ENCODE assay signal across 35 mouse cellular contexts in the genomic region with DNA sequence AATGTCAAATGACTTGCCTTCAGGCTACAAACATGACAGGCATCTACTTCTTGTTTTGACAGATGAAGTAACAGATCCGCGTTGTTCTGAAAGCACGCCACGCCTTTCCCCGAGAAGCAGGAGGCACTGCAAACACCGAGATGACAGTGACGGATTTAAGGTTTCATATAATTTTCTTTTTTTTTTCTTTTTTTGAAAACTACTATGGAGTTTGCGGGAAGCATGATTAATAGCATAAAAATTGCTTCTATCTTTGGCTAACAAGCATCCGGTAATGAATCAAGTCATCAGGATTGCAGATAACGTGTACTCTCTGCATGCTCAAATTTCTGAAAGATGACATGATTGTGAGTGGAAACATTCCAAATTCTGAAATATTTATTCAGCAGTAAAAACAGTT. TPM values are rescaled to one million over a fixed set of nuclear protein-coding genes. Genes with fewer than 3 reads are reported as not detected.
DNase-seq lines count a peak whose midpoint lies in the region; ATAC-seq and TF ChIP-seq lines count a peak whose summit lies in the region.
"Had no signal": no experiment of that assay in that cellular context is flagged by ENCODE, and none has a peak within 500 bp of the region (broad histone marks: within the 10 kb centered on the region; RNA-seq: fewer than 3 reads in every experiment).

No protein-coding gene starts in this region.

- no peaks in the 10 kb centered on the region for H3K9me3 ChIP-seq in kidney, postnatal 0 days (replicated peaks; ENCODE audit: low read length)
- H3K9me3 ChIP-seq: embryonic facial prominence, embryonic 15.5 days; forebrain, embryonic 10.5 days; heart, embryonic 10.5 days; hindbrain, embryonic 15.5 days; limb, embryonic 15.5 days; midbrain, embryonic 10.5 days; stomach, embryonic 15.5 days had no signal

- intact Hi-C loops in heart, postnatal 10 days (cut with DNase I), result no loop called here

- no peaks in the 10 kb centered on the region for H3K4me1 ChIP-seq in kidney, postnatal 0 days (replicated peaks; ENCODE audit: insufficient read depth, low read length)
- H3K4me1 ChIP-seq: embryonic facial prominence, embryonic 15.5 days; forebrain, embryonic 10.5 days; heart, embryonic 10.5 days; hindbrain, embryonic 15.5 days; limb, embryonic 15.5 days; midbrain, embryonic 10.5 days; stomach, embryonic 15.5 days had no signal

- no peak overlapping the region for H3K27ac ChIP-seq in kidney, postnatal 0 days
- H3K27ac ChIP-seq: embryonic facial prominence, embryonic 15.5 days; forebrain, embryonic 10.5 days; heart, embryonic 10.5 days; hindbrain, embryonic 15.5 days; layer of hippocampus, adult 2 months; limb, embryonic 15.5 days; liver, embryonic 14.5 days; midbrain, embryonic 10.5 days; stomach, embryonic 15.5 days had no signal

- no peak overlapping the region for H3K4me3 ChIP-seq in kidney, postnatal 0 days (replicated peaks; ENCODE audit: low read depth, low read length)
- no peak overlapping the region for H3K4me3 ChIP-seq in myocyte
- H3K4me3 ChIP-seq: embryonic facial prominence, embryonic 15.5 days; forebrain, embryonic 10.5 days; heart, embryonic 10.5 days; hindbrain, embryonic 15.5 days; layer of hippocampus, adult 2 months; limb, embryonic 15.5 days; midbrain, embryonic 10.5 days; stomach, embryonic 15.5 days had no signal

- TF ChIP-seq POLR2A in myocyte (IDR thresholded peaks at IDR 0.05; ENCODE audit: insufficient read length, low read depth), result no peak

- ATAC-seq in kidney, postnatal 0 days (replicated peaks; ENCODE audit: low FRiP score, low read depth), result no peak
- ATAC-seq: midbrain, embryonic 16.5 days had no signal

- WGBS in kidney, postnatal 0 days, result 69% methylated on average over 10 of the region's 10 CpGs

- H3K9ac ChIP-seq in kidney, postnatal 0 days (ENCODE audit: low read depth, low read length), result no peak overlapping the region
- H3K9ac ChIP-seq: embryonic facial prominence, embryonic 15.5 days; hindbrain, embryonic 15.5 days; limb, embryonic 15.5 days; liver, embryonic 14.5 days; stomach, embryonic 15.5 days had no signal

- no peak overlapping the region for H3K4me2 ChIP-seq in kidney, postnatal 0 days (ENCODE audit: low read length)
- H3K4me2 ChIP-seq in myocyte (ENCODE audit: low read depth), result peak overlapping the region; percentile 59
- H3K4me2 ChIP-seq: embryonic facial prominence, embryonic 15.5 days; hindbrain, embryonic 15.5 days; limb, embryonic 15.5 days; stomach, embryonic 15.5 days had no signal

- peak; percentile 23 for DNase-seq in kidney, postnatal 0 days (ENCODE audit: low spot score)
- no peak for DNase-seq in kidney, adult 18-20 months
- peak; percentile 91 for DNase-seq in 3T3-L1 (ENCODE audit: low read depth, low spot score)
- peak; percentile 80 for DNase-seq in NIH3T3 (ENCODE audit: low read depth)
- DNase-seq in frontal cortex, postnatal 25 days (ENCODE audit: low spot score in 2 of 2), result no peak
- DNase-seq in heart, postnatal 10 days, result no peak
- DNase-seq: adrenal gland, adult 8-10 months; cerebellum, adult 8-10 months; cerebellum, postnatal 36 days; embryo, embryonic 11 days; gastrocnemius, postnatal 10 days; kidney, adult 9 months; kidney, postnatal 25 days; right cerebral cortex, adult 18-20 months; right cerebral cortex, postnatal 4 days; thymus, adult 18-20 months; thymus, postnatal 4 days had no signal

- TF ChIP-seq CTCF in kidney, postnatal 0 days (IDR thresholded peaks at IDR 0.05; ENCODE audit: low read depth), result no peak

- no peaks in the 10 kb centered on the region for H3K27me3 ChIP-seq in kidney, postnatal 0 days (ENCODE audit: insufficient read depth, low read length)
- no peaks in the 10 kb centered on the region for H3K27me3 ChIP-seq in myocyte (ENCODE audit: control insufficient read depth, insufficient read depth, insufficient read length)
- H3K27me3 ChIP-seq: embryonic facial prominence, embryonic 15.5 days; hindbrain, embryonic 15.5 days; limb, embryonic 15.5 days; stomach, embryonic 15.5 days had no signal

- H3ac ChIP-seq in myocyte (ENCODE audit: control insufficient read depth, insufficient read length), result no peak overlapping the region

- H3K36me3 ChIP-seq in kidney, postnatal 0 days (ENCODE audit: insufficient read depth, low read length), result no peaks in the 10 kb centered on the region
- no peaks in the 10 kb centered on the region for H3K36me3 ChIP-seq in myocyte (ENCODE audit: control insufficient read depth, insufficient read depth)
- H3K36me3 ChIP-seq: embryonic facial prominence, embryonic 15.5 days; forebrain, embryonic 10.5 days; heart, embryonic 10.5 days; hindbrain, embryonic 15.5 days; limb, embryonic 15.5 days; midbrain, embryonic 10.5 days; stomach, embryonic 15.5 days had no signal

- H3K79me2 ChIP-seq in myocyte (ENCODE audit: control insufficient read depth, insufficient read depth), result no peaks in the 10 kb centered on the region

TF ChIP-seq in myocyte, 11 proteins besides CTCF, POLR2A, EP300 and RAD21:
- TF ChIP-seq MYOD1 (IDR thresholded peaks at IDR 0.05; ENCODE audit: control insufficient read depth in 1 of 3, insufficient read length in 2 of 3, low read depth in 2 of 3), result no peak
- no peak for TF ChIP-seq MAX (IDR thresholded peaks at IDR 0.05; ENCODE audit: low read depth)
- TF ChIP-seq CEBPB (IDR thresholded peaks at IDR 0.05; ENCODE audit: insufficient read depth, poor library complexity, severe bottlenecking), result 0 out of 2 replicates have a peak, but pooled peaks have one; percentile 0
- no peak for TF ChIP-seq USF1 (IDR thresholded peaks at IDR 0.05; ENCODE audit: low read depth)

RNA-seq across cellular contexts. Expression of gene Nt5c1b, which starts 42.1 kb away (rescaled TPM):
- polyA plus RNA-seq in kidney, postnatal 0 days (2015; fragmentation: Nextera tagmentation; extraction: Ambion mirVana), result not detected in 2 replicates
- not detected for polyA plus RNA-seq in myocyte (2012; fragmentation: generic; extraction: Trizol)
- total RNA-seq in heart, postnatal 10 days (2021), result not detected
- total RNA-seq: adrenal gland, adult 8-10 months; gastrocnemius, postnatal 10 days; granulocyte monocyte progenitor cell, adult 5-6 weeks; hematopoietic stem cell, adult 5-6 weeks; layer of hippocampus, adult 2 months; left cerebral cortex, adult 18-20 months; left cerebral cortex, postnatal 25 days had no signal
- polyA plus RNA-seq: embryonic facial prominence, embryonic 15.5 days; forebrain, embryonic 10.5 days; heart, embryonic 10.5 days; hindbrain, embryonic 15.5 days; intestine, embryonic 14.5 days; limb, embryonic 15.5 days; liver, embryonic 14.5 days; lung, embryonic 16.5 days; midbrain, embryonic 10.5 days; midbrain, embryonic 16.5 days; neural tube, embryonic 14.5 days; stomach, embryonic 15.5 days had no signal

Comparison
In these comparisons a context has a peak if more than half of its experiments do, and no peak if none do; other contexts are left out.
1. DNase-seq: peak in kidney, postnatal 0 days (single experiment), 3T3-L1 (single experiment) and NIH3T3 (single experiment); none in kidney, adult 18-20 months (single experiment), frontal cortex, postnatal 25 days (0 of 2) and heart, postnatal 10 days (0 of 2).